Mouse (Mus musculus) spleen, adult 2 months (tissue): ENCODE data around the gene E130114P18Rik.

Experiments used
- CTCF ChIP-seq: fragments of 200-500 bp; IDR thresholded peaks from 2 replicates; pipeline ENCODE4 v1.5.1; 2011; ENCODE audit warnings: mild to moderate bottlenecking, inconsistent platforms; ENCODE audit not compliant: insufficient read depth, insufficient read length, insufficient replicate concordance; ENCODE audit errors: extremely low read depth
- POLR2A ChIP-seq: fragments of 200-500 bp; IDR thresholded peaks from 2 replicates; pipeline ENCODE4 v1.6.1; 2011; ENCODE audit warnings: low read depth, low read length, inconsistent platforms

DNA sequence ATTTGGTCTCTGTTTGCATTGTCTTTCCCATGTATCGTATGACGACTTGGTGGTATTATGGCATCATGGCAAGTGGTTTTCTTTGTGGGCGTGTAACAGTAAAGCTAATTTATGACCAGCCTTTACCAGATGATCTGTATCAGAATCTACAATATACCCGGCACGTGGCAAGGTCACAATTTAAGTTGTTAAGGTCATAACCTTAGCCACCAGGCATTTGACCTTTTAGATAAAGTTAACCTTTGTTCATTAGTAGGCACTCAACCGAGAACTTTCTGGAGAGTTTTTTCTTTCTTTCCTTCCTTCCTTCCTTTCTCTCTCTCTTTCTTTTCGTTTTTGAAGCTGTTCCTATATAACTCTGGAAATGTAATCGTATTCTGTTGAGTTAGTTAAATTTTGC lies 8.7 kb upstream of the E130114P18Rik start:
- no peak for TF ChIP-seq POLR2A
- TF ChIP-seq CTCF = no peak
